ENCODE assay signal across 18 mouse cellular contexts in the genomic region with DNA sequence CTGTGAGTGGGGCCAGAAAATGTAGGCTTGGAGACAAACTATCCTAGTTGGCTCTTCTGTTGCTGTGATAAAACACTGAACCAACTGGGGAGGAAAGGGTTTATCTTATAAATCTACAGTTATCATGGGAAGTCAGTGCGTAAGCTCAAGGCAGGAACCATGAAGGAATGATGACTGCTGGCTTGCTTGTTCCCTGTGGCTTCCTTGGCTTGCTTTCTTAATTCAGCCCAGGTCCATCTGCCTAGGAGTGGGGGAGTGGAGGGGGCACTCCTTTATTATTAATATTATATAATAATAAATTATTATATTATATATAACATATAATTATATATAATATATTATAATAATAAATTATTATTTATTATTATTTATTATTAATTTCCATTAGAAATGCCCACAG.
DNase-seq lines count a peak whose midpoint lies in the region; ATAC-seq lines count a peak whose summit lies in the region.
"Had no signal": no experiment of that assay in that cellular context is flagged by ENCODE, and none has a peak within 500 bp of the region (broad histone marks: within the 10 kb centered on the region; RNA-seq: fewer than 3 reads in every experiment).

No protein-coding gene starts in this region.

- DNase-seq in cerebellum, postnatal 10 days, result peak; percentile 76 to 77
- peak; percentile 66 to 69 for DNase-seq in cerebellum, postnatal 14 days
- DNase-seq in cerebellum, postnatal 36 days, result no peak
- DNase-seq: adrenal gland, adult 2 months; adrenal gland, adult 8-10 months; adrenal gland, postnatal 10 days; adrenal gland, postnatal 14 days; adrenal gland, postnatal 25 days; adrenal gland, postnatal 36 days; B cell, adult 2 months; cerebellum, adult 11 months; cerebellum, adult 11-12 months; cerebellum, adult 18-20 months; cerebellum, adult 2 months had no signal

- no peak for ATAC-seq in cerebellum, adult (ENCODE audit: insufficient number of reproducible peaks, low FRiP score, low TSS enrichment)
- ATAC-seq: activated CD4-positive, CD25-positive, alpha-beta regulatory T cell, adult 4 months; CD4-positive, CD25-positive, alpha-beta regulatory T cell, adult 4 months; Patski had no signal

Comparison
In these comparisons a context has a peak if more than half of its experiments do, and no peak if none do; other contexts are left out.
1. DNase-seq: peak in cerebellum, postnatal 10 days (2 of 2) and cerebellum, postnatal 14 days (2 of 2); none in cerebellum, postnatal 36 days (0 of 2).